Mouse (Mus musculus): ENCODE results near the gene Ccr7. TPM values are rescaled to one million over a fixed set of nuclear protein-coding genes. Genes with fewer than 3 reads are reported as not detected.

The Ccr7 gene
- total RNA-seq, 2 experiments from 2014 or later = 0.29 to 0.64 TPM

- DNase-seq (ENCODE audit: low spot score) = no peak
- intact Hi-C loops (cut with DNase I) = no loop called here
These were observed 54.7 kb downstream of the Ccr7 start for GRCm38 (mm10) chr11:99100215-99100614.

DNA sequence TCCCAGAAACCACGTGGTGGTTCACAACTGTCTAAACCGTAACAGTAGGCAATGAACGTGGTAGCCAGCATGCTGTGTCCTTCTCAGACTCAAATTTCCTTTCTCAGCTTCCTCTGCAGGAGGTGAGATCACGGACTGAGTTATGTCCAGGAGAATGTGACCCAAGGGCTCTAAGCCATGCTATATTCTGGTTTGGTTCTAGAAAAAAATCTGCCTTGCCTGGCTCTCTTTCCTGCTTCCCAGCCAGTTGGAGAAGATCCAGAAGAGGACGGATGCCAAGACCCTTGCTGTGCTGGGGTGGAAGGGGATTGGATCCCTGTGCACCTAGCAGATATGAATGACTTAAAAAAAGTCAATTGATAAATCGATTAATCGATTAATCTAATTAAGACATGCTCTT, 55.4 kb downstream of the Ccr7 start:
- no peak for DNase-seq (ENCODE audit: low spot score)
- intact Hi-C loops (cut with DNase I) = no loop called here

DNA sequence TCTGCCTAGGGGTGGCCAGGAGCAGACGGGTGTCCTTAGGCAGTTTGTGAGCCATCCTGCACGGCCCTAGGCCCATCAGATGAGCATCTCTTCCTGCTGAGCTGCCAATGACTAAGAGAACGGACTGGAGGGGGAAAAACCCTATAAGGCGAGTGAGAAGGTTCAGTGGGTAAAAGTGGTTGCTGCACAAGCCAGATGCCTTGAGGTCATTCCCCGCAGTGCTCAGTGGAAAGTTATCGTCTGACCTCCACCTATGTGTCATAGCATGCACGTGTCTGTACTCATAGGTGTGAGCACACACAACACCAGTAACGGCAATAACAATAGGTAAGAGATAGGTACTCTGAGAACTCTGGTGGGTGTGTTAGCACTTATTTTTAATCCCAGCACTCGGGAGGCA, 56.0 kb downstream of the Ccr7 start:
- no peak for DNase-seq (ENCODE audit: low spot score)
- intact Hi-C loops (cut with DNase I) = no loop called here

GRCm38 (mm10) chr11:99096996-99097774, 57.7 kb downstream of the Ccr7 start:
- intact Hi-C loops (cut with DNase I) = no loop called here
- no peak for DNase-seq (ENCODE audit: low spot score)

DNA sequence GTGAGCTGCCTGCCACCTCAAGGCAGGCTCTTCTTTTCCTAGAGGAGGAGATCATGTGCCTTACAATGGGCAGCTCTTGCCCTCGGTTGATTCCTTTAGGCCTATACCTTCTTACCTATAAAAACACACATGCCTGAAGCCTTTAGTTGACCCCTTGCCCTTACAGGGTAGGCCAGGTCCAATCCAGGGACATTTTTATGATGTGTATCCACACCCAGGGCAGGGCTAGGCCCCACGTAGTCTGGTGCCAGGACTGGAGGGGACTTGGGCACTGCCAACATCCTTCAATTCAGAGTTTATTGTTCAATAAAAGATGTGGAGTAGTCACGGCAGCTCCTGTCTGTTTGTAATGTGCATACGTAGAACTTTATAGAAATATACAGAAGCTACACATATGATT, 58.5 kb downstream of the Ccr7 start:
- no peak for DNase-seq (ENCODE audit: low spot score)
- intact Hi-C loops (cut with DNase I) = no loop called here

DNA sequence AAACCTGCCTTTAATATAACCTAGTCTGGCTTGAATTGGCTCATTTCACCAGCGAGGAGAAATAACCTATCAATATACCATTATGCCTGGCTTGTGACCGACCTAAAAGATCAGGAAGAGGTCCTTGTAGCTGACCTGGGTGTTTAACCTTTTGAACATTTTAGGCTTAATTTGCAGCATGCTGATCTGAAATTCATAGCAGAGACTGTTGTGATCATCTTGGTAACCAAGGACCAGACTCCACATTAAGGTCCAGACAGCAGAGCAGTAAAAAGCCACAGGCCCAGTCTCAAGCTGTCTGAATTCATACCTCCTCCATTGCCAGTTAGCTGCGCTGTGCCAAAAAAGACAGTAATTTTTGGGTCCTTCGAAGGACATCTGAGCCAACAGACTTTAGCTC, 59.1 kb downstream of the Ccr7 start:
- no peak for DNase-seq (ENCODE audit: low spot score)
- intact Hi-C loops (cut with DNase I) = no loop called here

DNA sequence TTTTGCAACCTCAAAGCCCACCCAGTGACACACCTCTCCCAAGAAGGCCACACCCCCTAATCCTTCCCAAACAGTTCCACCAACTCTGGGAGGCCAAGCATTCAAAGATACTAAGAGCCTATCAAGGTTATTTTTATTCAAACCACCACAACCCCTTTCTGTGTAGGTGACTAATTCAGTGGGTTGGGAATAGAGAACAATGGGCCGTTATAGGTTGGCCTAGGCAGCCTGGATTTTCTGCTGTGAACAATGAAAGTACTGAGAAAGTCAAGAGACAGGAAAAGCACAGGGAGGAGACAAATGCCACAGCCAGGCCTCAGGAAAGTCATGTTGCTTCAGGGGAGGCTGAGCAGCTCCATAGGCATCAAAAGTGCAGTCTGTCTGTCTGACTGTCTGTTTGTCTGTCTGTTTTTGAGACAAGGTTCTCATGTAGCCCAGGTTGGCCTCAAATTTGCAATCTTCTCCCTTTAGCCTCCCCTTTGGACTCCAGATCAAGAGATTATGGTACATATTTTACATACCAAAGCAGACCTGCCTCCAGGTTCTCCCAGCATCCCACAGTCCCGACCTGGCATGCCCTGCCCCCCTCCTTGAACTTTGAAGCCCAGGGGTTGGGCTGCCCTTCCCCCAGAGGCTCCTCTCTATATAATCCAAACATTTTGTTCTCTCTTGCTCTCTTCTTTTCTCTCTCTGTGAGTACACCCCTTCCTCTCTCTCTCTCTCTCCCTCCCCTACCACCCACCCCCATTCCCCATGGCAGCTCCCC, 59.8 kb downstream of the Ccr7 start:
- intact Hi-C loops (cut with DNase I) = no loop called here
- DNase-seq (ENCODE audit: low spot score) = no peak

Other genes starting within 250 kb of the Ccr7 start
- gene Cdc6, start 247.3 kb downstream of the Ccr7 start, total RNA-seq (2021) = under 1 TPM; 0.28 to 0.52 TPM
- 10 to 100 TPM; 11.8 TPM for gene Rara, start 227.3 kb downstream of the Ccr7 start, total RNA-seq (2021)
- gene Gjd3, start 172.1 kb downstream of the Ccr7 start, total RNA-seq (2021) = 1 to 10 TPM in 1 of 2 experiments, under 1 TPM in 1; 0.52 to 1.1 TPM
- gene Top2a, start 130.9 kb downstream of the Ccr7 start, total RNA-seq (2021) = 1 to 10 TPM; 4.2 to 4.6 TPM
- gene Igfbp4, start 113.8 kb downstream of the Ccr7 start, total RNA-seq (2021) = 10 to 100 TPM; 87.8 to 99.7 TPM
- gene Tns4, start 65.8 kb downstream of the Ccr7 start, total RNA-seq (2021) = under 1 TPM; 0.18 to 0.20 TPM
- 10 to 100 TPM; 46.0 to 51.8 TPM for gene Smarce1, start 75.9 kb upstream of the Ccr7 start, total RNA-seq (2021)
- gene Krt222, start 89.0 kb upstream of the Ccr7 start, total RNA-seq (2021) = 10 to 100 TPM; 32.6 to 39.1 TPM
- gene Krt24, start 130.2 kb upstream of the Ccr7 start, total RNA-seq (2021) = not detected
- gene Krt25, start 167.9 kb upstream of the Ccr7 start, total RNA-seq (2021) = not detected
- gene Krt26, start 182.9 kb upstream of the Ccr7 start, total RNA-seq (2021) = not detected
- gene Krt27, start 196.0 kb upstream of the Ccr7 start, total RNA-seq (2021) = not detected
- not detected for gene Krt28, start 219.8 kb upstream of the Ccr7 start, total RNA-seq (2021)
- 1 to 10 TPM; 5.3 to 5.5 TPM for gene Krt10, start 234.3 kb upstream of the Ccr7 start, total RNA-seq (2021)